Mouse (Mus musculus): ENCODE measurements around the gene BC107364.
"Not testable (repeated sequence)": the region's sequence is repeated elsewhere in the genome, so short reads cannot be mapped to it uniquely, and the experiment has no call there.

Gene BC107364

DNA sequence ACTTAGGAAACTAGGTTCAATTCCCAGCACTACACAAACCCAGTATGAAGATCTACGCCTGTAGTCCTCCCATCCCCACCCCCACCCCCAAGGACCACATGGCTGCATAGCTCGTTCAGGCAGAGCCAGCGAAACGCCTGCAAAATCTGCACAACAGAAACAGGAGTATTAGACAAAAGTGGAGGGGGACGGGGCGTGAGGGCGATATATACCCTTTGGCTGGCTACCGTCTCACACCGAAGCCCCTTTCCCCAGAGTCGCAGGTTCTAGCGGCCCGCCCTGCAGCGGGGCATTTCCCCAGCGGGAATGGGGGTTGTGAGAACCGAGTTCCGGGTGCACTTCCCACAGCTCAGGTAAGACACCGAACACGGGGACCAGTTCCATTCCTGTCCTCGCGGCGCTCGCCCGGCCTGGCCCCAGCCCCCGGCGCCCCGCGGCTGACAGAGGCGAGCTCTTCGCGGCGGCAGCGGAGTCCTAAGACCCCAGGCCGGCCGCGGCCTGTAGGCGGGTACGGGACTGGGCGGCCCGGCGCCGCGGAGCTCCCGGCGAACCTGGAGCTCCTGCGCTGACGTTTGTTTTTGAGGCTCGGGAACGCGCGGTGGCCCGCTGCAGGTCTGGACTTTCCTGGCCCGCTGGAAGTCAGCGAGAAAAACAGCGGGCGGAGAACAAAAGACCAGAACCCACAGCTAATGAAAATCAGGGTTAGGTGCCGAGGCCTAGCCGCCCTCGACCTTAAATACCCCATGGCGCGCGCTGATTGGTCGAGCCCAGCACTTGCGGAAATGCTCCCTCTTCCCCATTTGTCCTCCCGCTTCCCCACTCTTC is 37.8 kb downstream of the BC107364 start:
- in situ Hi-C loops (cut with MboI, MseI) = no loop called here

DNA sequence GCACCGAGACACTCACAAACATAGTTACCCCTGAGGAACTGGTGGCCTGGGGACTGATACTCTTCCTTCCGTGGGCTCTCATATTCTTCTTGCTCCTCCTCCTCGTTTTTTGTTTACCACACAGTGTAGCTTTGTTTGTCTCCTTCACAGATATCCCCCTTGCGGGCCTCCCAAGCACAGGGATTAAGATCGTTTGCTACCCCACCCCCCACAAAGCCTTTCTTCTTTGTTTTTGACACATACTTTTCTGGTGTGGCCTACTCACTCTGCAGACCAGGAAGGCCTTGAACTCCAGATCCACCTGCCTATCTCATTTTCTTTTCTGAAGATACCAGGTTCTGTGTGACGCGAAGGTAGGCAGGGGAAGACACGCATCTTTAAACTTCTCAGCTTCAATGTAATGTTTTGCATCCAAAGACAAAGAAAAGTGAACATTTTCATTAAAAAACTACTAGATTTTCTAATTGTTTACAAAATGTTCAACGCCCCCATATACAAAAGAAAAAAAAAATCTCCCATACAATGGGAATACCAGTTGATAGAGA is 38.5 kb downstream of the BC107364 start:
- in situ Hi-C loops (cut with MboI, MseI) = no loop called here

DNA sequence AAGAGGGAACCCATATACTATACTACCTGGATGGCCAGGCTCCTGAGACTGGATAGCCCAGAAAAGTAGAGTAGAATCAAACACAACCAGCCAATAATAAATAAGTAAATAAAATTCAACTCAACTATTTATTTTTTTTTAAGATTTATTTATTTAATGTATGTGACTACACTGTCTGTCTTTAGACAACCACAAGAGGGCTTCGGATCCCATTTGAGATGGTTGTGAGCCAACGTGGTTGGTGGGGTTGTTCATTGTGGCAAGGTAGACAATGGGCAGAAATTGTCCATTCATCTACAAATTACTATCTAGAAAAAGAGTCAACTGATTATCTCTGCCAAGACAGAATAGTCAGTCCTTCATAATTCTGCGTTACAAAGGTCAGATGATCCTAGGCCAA is 40.3 kb downstream of the BC107364 start:
- in situ Hi-C loops (cut with MboI, MseI) = no loop called here

- in situ Hi-C loops (cut with MboI, MseI) = no loop called here
Measured at GRCm38 (mm10) chr3:96410966-96411365, 41.1 kb downstream of the BC107364 start.

- in situ Hi-C loops (cut with MboI, MseI) = no loop called here
Measured at GRCm38 (mm10) chr3:96409701-96410246, 42.3 kb downstream of the BC107364 start.

GRCm38 (mm10) chr3:96408111-96408510 is 44.0 kb downstream of the BC107364 start:
- in situ Hi-C loops (cut with MboI, MseI) = not testable (repeated sequence)

DNA sequence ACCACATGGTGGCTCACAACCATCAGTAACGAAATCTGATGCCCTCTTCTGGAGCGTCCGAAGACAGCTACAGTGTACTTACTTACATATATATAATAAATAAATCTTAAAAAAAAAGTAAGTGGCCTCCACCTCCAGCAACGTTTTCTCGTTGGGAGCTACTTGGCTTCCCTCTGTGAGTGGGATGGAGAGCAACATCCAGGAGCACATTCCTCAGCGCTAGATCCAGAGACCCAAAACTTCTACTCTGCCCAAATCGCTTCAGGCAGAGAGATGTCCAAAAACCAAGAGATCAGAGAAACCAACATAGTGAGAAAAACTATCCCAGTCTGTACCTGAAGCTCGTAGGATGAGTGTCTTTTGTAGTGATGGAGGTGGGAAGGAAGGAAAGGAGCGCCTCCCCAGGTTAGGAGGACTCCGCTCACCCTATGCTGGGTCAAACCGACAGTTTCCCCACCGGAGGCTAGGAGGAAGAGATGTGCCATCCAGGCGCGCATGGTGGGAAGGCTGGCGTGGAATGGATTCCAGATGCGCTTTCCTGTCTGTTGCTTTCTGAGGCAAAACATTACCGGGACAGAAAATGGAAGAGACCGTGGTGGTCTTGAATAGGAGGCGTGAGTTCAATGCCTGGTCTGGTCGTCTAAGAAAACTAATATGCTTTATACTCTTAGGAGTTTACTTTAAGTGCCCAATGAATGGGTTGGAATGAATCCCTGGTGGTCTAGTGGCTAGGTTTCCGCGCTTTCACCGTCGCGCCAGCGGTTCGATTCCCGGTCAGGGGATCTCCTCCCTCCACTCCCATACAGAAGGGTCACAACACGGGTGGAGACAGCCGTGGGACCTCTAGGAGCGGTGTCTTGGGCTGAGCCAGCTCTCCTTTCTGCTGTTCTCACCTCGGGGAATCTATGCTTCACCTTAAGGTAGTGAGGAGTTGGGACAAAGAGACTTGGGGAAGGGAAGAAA is 46.3 kb downstream of the BC107364 start:
- in situ Hi-C loops (cut with MboI, MseI) = no loop called here

- in situ Hi-C loops (cut with MboI, MseI) = no loop called here
Measured at GRCm38 (mm10) chr3:96405004-96405403, 47.1 kb downstream of the BC107364 start.

- in situ Hi-C loops (cut with MboI, MseI) = no loop called here
Measured at GRCm38 (mm10) chr3:96404450-96404849, 47.7 kb downstream of the BC107364 start.

DNA sequence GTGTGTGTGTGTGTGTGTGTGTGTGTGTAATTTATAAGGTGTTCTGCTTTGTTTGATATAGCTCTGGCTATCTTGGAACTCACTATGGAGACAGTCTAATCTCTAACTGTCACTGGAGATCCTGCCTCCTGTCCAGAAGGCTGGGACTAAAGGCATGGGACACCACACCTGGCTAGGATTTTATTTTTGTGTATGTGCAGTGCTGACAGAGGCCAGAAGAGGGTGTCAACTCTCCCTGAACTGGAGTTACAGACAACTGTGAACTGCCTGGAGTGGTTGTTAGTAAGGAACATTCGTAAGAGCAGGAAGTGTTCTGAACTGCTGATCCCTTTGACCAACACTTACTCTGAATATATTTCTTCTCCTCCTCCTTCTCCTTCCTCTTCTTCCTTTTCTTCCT is 49.1 kb downstream of the BC107364 start:
- in situ Hi-C loops (cut with MboI, MseI) = no loop called here

DNA sequence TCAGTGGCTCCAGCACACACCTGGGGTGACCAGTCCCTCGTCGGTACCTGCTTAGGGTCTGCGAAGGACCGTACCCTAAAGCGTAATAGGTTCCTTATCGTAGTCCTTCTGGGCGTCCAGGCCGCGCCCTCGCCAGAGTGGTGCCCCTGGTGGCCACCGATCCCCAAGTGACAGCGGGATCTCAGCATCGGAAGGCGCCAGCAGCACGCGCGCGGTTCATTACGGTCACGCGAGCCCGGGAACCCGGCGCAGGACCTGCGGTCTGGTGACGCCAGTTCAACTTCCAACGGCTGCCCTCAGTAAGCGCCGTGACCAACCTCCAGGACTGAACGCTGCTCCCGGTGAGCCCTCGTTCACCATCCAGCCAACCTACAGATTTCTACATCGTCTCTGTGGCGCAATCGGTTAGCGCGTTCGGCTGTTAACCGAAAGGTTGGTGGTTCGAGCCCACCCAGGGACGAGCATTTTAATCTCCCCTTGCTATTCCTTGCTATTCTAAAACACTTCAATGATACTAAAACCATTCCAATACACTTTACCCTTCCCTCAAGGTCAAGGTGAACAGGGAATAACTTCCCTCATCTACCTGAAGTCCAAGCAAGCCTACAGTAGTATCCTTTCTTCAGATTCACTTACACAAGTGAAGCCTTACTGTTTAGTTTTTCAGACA is 50.1 kb downstream of the BC107364 start:
- in situ Hi-C loops (cut with MboI, MseI) = no loop called here

DNA sequence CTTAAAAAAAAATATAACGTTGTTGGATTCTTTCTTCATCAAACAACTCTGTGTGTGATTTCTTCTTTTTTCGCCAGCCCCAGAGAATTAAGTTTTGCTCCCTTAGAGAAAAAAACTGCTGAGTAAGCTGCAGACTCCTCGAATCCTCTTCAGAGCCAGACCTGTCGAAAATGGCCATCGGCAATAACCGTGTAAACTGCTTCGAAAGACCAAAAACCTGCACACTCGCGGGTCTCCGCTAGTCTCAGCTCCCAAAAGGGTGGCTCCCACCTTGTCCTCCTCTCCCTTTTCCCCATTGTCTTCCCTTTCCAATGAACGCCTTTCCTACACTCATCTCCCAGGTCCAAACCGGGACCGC is 50.7 kb downstream of the BC107364 start:
- in situ Hi-C loops (cut with MboI, MseI) = no loop called here

DNA sequence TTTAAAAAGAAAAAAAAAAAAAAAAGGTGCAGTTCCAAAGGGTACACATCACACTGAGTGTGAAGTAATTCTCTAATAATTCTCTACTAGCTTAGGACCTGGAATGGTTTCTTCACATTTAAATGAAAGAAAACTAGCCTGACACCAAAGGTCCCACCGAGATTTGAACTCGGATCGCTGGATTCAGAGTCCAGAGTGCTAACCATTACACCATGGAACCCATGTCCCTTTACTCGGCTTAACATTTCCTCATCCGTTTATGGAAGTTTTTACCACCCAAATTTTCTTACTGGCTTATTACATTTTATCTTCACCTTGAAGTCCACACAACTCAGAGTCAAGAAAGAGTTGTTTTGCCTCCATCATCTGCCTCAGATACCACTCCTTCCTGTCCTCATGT is 53.2 kb downstream of the BC107364 start:
- in situ Hi-C loops (cut with MboI, MseI) = no loop called here

DNA sequence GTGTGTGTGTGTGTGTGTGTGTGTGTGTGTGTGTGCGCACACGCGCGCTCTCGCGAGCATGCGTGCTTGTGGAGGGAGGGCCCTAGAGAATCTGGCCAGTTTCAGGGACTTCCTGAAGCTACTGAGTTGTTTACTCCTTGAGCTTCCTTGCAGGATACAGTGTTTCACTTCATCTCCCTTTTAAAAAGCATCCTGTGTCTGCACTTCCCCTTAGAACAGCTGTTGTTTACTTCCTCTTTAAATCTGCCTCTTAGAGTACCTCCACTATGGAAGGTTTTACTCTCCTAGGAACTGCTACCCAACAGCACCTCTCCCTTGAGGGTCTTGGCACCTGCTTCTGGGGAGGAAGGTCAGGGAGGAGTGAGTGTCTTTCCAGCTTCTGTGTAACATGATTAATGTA is 55.2 kb downstream of the BC107364 start:
- in situ Hi-C loops (cut with MboI, MseI) = no loop called here

- in situ Hi-C loops (cut with MboI, MseI) = not testable (repeated sequence)
Measured at GRCm38 (mm10) chr3:96387202-96387601, 64.9 kb downstream of the BC107364 start.

Data from T-helper 1 cell (primary cell).